Mouse (Mus musculus): ENCODE measurements at regions not wholly inside any gene's neighbourhood (a gene's known extent, or its start where the extent isn't known, plus 50 kb on each side); places are given as distances from the start of the nearest gene placed in this dataset.

- DNase-seq (ENCODE audit: low spot score), result no peak
Observed at GRCm38 (mm10) chr15:36427334-36427733, 580.2 kb downstream of the Zfp706 start.

- DNase-seq (ENCODE audit: low spot score), result no peak
Observed at GRCm38 (mm10) chr15:36425902-36426301, 581.7 kb downstream of the Zfp706 start.

- DNase-seq (ENCODE audit: low spot score), result no peak
Observed at GRCm38 (mm10) chr15:36424047-36424446, 583.5 kb downstream of the Zfp706 start.

- no peak for DNase-seq (ENCODE audit: low spot score)
Observed at GRCm38 (mm10) chr15:36422781-36423180, 584.8 kb downstream of the Zfp706 start.

GRCm38 (mm10) chr15:36419943-36420480, 587.6 kb downstream of the Zfp706 start:
- no peak for DNase-seq (ENCODE audit: low spot score)

- no peak for DNase-seq (ENCODE audit: low spot score)
Observed at GRCm38 (mm10) chr15:36417426-36417825, 590.1 kb downstream of the Zfp706 start.

- DNase-seq (ENCODE audit: low spot score), result no peak
Observed at GRCm38 (mm10) chr15:36415552-36416249, 591.9 kb downstream of the Zfp706 start.

- no peak for DNase-seq (ENCODE audit: low spot score)
Observed at GRCm38 (mm10) chr15:36412016-36412415, 595.6 kb downstream of the Zfp706 start.

GRCm38 (mm10) chr15:36405446-36405845, 602.1 kb downstream of the Zfp706 start:
- no peak for DNase-seq (ENCODE audit: low spot score)

GRCm38 (mm10) chr15:36403336-36404119, 604.0 kb downstream of the Zfp706 start:
- DNase-seq (ENCODE audit: low spot score), result no peak

- no peak for DNase-seq (ENCODE audit: low spot score)
Observed at GRCm38 (mm10) chr15:36402051-36402450, 605.5 kb downstream of the Zfp706 start.

- DNase-seq (ENCODE audit: low spot score), result no peak
Observed at GRCm38 (mm10) chr15:36400311-36400840, 607.2 kb downstream of the Zfp706 start.

- DNase-seq (ENCODE audit: low spot score), result no peak
Observed at GRCm38 (mm10) chr15:36399355-36400012, 608.1 kb downstream of the Zfp706 start.

- DNase-seq (ENCODE audit: low spot score), result no peak
Observed at GRCm38 (mm10) chr15:36398099-36398982, 609.2 kb downstream of the Zfp706 start.

GRCm38 (mm10) chr15:36396791-36397190, 610.8 kb downstream of the Zfp706 start:
- DNase-seq (ENCODE audit: low spot score), result no peak

- no peak for DNase-seq (ENCODE audit: low spot score)
Observed at GRCm38 (mm10) chr15:36396245-36396644, 611.3 kb downstream of the Zfp706 start.

- DNase-seq (ENCODE audit: low spot score), result no peak
Observed at GRCm38 (mm10) chr15:36395672-36396050, 611.9 kb downstream of the Zfp706 start.

- no peak for DNase-seq (ENCODE audit: low spot score)
Observed at GRCm38 (mm10) chr15:36394914-36395671, 612.5 kb downstream of the Zfp706 start.

GRCm38 (mm10) chr15:36389775-36390174, 617.8 kb downstream of the Zfp706 start:
- no peak for DNase-seq (ENCODE audit: low spot score)

- DNase-seq (ENCODE audit: low spot score), result no peak
Observed at GRCm38 (mm10) chr15:36381228-36381671, 626.3 kb downstream of the Zfp706 start.
